Mouse (Mus musculus) frontal cortex, adult 2 months (tissue): ENCODE data around the gene Adgrg2. TPM values are rescaled to one million over a fixed set of nuclear protein-coding genes. Genes with fewer than 3 reads are reported as not detected.

Experiments
- DNase-seq, 2 experiments: peaks; one replicate each; pipeline ENCODE4 v3.0.0; 2022; ENCODE audit warnings: low spot score in 1 of 2; ENCODE audit errors: extremely low spot score in 1 of 2
- polyA plus RNA-seq: library from polyadenylated mRNA; depleted of rRNA; stranded (reverse); fragments of >200 nt; gene quantifications from 2 replicates; pipeline ENCODE4 v1.2.3, GENCODE M21; 2012; rRNA removed

Gene Adgrg2
- polyA plus RNA-seq, 1 experiment = 0.66 TPM

- no peak for DNase-seq
These were observed 111.2 kb downstream of the Adgrg2 start for GRCm38 (mm10) chrX:160501687-160502047.

GRCm38 (mm10) chrX:160502048-160503041, 111.9 kb downstream of the Adgrg2 start, which contains the start of gene Phka2:
Gene Phka2 (plus strand): TSS chrX:160502166.
- DNase-seq = peak; percentile 53 to 76

- no peak for DNase-seq
These were observed 118.6 kb downstream of the Adgrg2 start for GRCm38 (mm10) chrX:160509046-160509445.

GRCm38 (mm10) chrX:160510197-160510596, 119.7 kb downstream of the Adgrg2 start:
- no peak for DNase-seq

- no peak for DNase-seq
These were observed 125.5 kb downstream of the Adgrg2 start for GRCm38 (mm10) chrX:160516027-160516426.

GRCm38 (mm10) chrX:160542772-160543171, 152.3 kb downstream of the Adgrg2 start:
- peak in 1 of 2 experiments; percentile 29 for DNase-seq

Other genes starting within 250 kb of the Adgrg2 start
- 30.6 and 35.7 TPM in 2 replicates for gene Phka2, start 111.5 kb downstream of the Adgrg2 start, polyA plus RNA-seq